Mouse (Mus musculus): Measurements from ENCODE around the gene Bpifa1. TPM values are rescaled to one million over a fixed set of nuclear protein-coding genes. Genes with fewer than 3 reads are reported as not detected.
A peak's percentile ranks its signal among the peaks of the same experiment; 100 is the strongest.

Bpifa1 gene
- total and polyA plus RNA-seq, 2 experiments from 2014 or later: 0.86 TPM; not detected in 1

GRCm38 (mm10) chr2:154185319-154185718 is 42.6 kb downstream of the Bpifa1 start:
- no peak for DNase-seq (ENCODE audit: low spot score)
- ATAC-seq: no peak
- H3K36me3 ChIP-seq (ENCODE audit: insufficient read depth, low read length): no peaks in the 10 kb centered on the region
- H3K4me2 ChIP-seq (ENCODE audit: low read depth, low read length): no peak overlapping the region
- H3K9ac ChIP-seq (replicated peaks; ENCODE audit: low read length): no peak overlapping the region
- 87% methylated on average over 6 of the region's 6 CpGs for WGBS
- H3K27me3 ChIP-seq (ENCODE audit: insufficient read depth, low read length): no peaks in the 10 kb centered on the region
- TF ChIP-seq CTCF (IDR thresholded peaks at IDR 0.05; ENCODE audit: low read depth): no peak
- no peak overlapping the region for H3K4me3 ChIP-seq (ENCODE audit: low read length)
- H3K9me3 ChIP-seq (ENCODE audit: low read length): no peaks in the 10 kb centered on the region
- H3K4me1 ChIP-seq (ENCODE audit: insufficient read depth, low read length): no peaks in the 10 kb centered on the region
- H3K27ac ChIP-seq: no peak overlapping the region; the same call in 1 of the 2 replicates

GRCm38 (mm10) chr2:154185748-154186147 is 43.1 kb downstream of the Bpifa1 start:
- Histone ChIP-seq H3K9me3 (ENCODE audit: low read length) (no peaks in the 10 kb centered on the region), H3K4me1 (ENCODE audit: insufficient read depth, low read length) (no peaks in the 10 kb centered on the region), H3K27ac (no peak overlapping the region), H3K36me3 (ENCODE audit: insufficient read depth, low read length) (no peaks in the 10 kb centered on the region), H3K4me2 (ENCODE audit: low read depth, low read length) (no peak overlapping the region), H3K27me3 (ENCODE audit: insufficient read depth, low read length) (no peaks in the 10 kb centered on the region), H3K9ac (replicated peaks; ENCODE audit: low read length) (no peak overlapping the region), H3K4me3 (ENCODE audit: low read length) (no peak overlapping the region)
- ATAC-seq (no peak), DNase-seq (ENCODE audit: low spot score) (no peak)
- 91% methylated on average over 3 of the region's 3 CpGs for WGBS
- TF ChIP-seq CTCF (IDR thresholded peaks at IDR 0.05; ENCODE audit: low read depth): no peak

- no peaks in the 10 kb centered on the region for H3K27me3 ChIP-seq (ENCODE audit: insufficient read depth, low read length)
- ATAC-seq (no peak), DNase-seq (ENCODE audit: low spot score) (peak; percentile 27)
- H3K4me3 ChIP-seq (ENCODE audit: low read length): no peak overlapping the region
- WGBS: 47% methylated on average over 5 of the region's 5 CpGs
- peak; percentile 51 for TF ChIP-seq CTCF (IDR thresholded peaks at IDR 0.05; ENCODE audit: low read depth)
- H3K4me1 ChIP-seq (ENCODE audit: insufficient read depth, low read length): no peaks in the 10 kb centered on the region
- no peak overlapping the region for H3K9ac ChIP-seq (replicated peaks; ENCODE audit: low read length)
- H3K27ac ChIP-seq: no peak overlapping the region
- H3K36me3 ChIP-seq (ENCODE audit: insufficient read depth, low read length): no peaks in the 10 kb centered on the region
- H3K4me2 ChIP-seq (ENCODE audit: low read depth, low read length): no peak overlapping the region
- H3K9me3 ChIP-seq (ENCODE audit: low read length): no peaks in the 10 kb centered on the region
These were observed 44.8 kb downstream of the Bpifa1 start for GRCm38 (mm10) chr2:154187468-154187867.

DNA sequence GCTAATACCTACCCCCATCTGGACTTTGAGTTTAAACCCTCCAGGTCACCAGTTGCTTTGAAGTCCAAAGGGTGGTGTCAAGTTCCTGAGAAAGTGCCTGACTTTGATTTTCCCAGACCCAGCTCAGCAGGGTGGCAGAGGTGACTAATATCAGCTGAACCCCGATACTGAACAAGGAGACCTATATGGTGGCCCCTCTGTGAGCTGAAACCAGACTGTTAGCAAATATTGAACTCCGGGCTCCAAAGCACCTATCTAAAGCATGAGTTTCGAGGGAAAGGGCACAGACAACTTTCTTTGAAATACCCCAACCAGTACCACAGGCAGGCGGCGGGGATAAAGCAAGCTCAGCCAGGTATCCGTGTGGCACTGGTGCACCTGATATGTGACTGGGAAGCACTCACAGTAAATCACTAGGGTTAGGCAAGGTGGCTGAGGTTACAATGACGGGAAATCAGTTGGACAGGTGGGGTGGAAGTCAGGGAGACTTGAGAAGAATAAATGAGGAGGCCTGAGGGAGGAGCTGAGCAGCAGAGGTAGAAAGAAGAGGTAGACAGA is 47.3 kb downstream of the Bpifa1 start:
- H3K9ac ChIP-seq (replicated peaks; ENCODE audit: low read length): no peak overlapping the region
- TF ChIP-seq CTCF (IDR thresholded peaks at IDR 0.05; ENCODE audit: low read depth): no peak
- H3K4me3 ChIP-seq (ENCODE audit: low read length): no peak overlapping the region
- H3K4me1 ChIP-seq (ENCODE audit: insufficient read depth, low read length): no peaks in the 10 kb centered on the region
- H3K9me3 ChIP-seq (ENCODE audit: low read length): no peaks in the 10 kb centered on the region
- 90% methylated on average over 7 of the region's 7 CpGs for WGBS
- H3K27ac ChIP-seq: no peak overlapping the region
- H3K36me3 ChIP-seq (ENCODE audit: insufficient read depth, low read length): no peaks in the 10 kb centered on the region
- no peak overlapping the region for H3K4me2 ChIP-seq (ENCODE audit: low read depth, low read length)
- no peaks in the 10 kb centered on the region for H3K27me3 ChIP-seq (ENCODE audit: insufficient read depth, low read length)
- ATAC-seq (no peak), DNase-seq (ENCODE audit: low spot score) (no peak)

DNA sequence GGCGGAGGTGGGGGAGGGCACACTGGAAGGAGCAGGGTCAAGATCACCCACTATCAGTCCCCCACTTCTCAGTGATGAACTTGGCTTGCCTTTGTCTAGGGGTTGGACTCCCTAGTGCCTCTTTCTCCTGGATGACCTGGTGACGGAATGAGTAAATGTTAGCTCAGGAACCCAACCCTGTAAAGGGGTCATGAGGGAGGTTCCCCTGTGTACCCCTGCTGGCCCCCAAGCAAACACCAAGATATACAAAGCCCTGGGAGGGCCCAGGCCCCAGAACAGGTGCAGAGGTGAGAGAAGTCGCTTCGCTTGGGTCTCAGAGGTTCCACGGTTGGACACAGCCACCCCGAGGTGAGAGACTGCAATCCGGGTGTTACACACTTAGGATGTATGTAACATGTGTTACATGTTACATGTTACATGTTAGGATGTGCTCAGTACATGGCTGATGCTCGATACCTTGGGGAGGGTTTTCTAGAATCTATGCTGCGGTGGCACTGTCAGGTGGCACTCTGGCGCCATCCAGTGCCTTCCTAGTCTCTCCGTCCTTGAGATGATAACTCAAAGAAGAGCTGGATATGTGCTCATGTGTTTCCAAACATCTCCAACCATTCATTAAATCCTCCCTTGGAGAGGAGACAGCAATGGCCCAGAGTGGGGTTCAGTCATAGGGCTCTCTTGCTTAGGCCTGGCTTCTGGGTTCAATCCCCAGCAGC is 48.0 kb downstream of the Bpifa1 start, which contains the start of gene Bpifb1:
Gene Bpifb1, plus strand, starts transcription at position 273 of the 713 bp plus-strand sequence.
- TF ChIP-seq CTCF (IDR thresholded peaks at IDR 0.05; ENCODE audit: low read depth): peak; percentile 64
- H3K36me3 ChIP-seq (ENCODE audit: insufficient read depth, low read length): no peaks in the 10 kb centered on the region
- H3K4me1 ChIP-seq (ENCODE audit: insufficient read depth, low read length): no peaks in the 10 kb centered on the region
- 85% methylated on average over 11 of the region's 11 CpGs for WGBS
- H3K9me3 ChIP-seq (ENCODE audit: low read length): no peaks in the 10 kb centered on the region
- ATAC-seq (no peak), DNase-seq (ENCODE audit: low spot score) (peak; percentile 51)
- no peak within 1 kb of the TSS for H3K4me3 ChIP-seq (ENCODE audit: low read length)
- no peak within 1 kb of the TSS for H3K4me2 ChIP-seq (ENCODE audit: low read depth, low read length)
- H3K27ac ChIP-seq: no peak within 1 kb of the TSS
- H3K9ac ChIP-seq (replicated peaks; ENCODE audit: low read length): no peak within 1 kb of the TSS
- no peaks in the 10 kb centered on the region for H3K27me3 ChIP-seq (ENCODE audit: insufficient read depth, low read length)

DNA sequence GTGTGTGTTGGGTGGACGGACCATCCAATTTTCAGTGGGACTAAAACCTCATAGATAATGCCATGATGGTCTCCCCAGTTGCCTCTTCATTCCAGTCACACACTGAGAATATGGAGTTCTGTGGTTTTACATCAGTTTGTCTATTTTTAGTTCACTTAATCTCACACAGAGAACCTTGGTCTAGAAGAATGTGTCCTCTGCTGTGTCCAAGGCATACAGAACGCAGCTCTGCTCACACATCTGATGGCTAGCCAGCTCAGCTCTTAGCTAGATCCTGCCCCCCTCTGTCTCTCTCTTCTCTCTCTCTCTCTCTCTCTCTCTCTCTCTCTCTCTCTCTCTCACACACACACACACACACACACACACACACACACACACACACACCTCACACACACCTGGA is 49.5 kb downstream of the Bpifa1 start:
- H3K36me3 ChIP-seq (ENCODE audit: insufficient read depth, low read length): no peaks in the 10 kb centered on the region
- no peaks in the 10 kb centered on the region for H3K9me3 ChIP-seq (ENCODE audit: low read length)
- H3K4me1 ChIP-seq (ENCODE audit: insufficient read depth, low read length): no peaks in the 10 kb centered on the region
- 78% methylated on average over 2 of the region's 2 CpGs for WGBS
- ATAC-seq (no peak), DNase-seq (ENCODE audit: low spot score) (no peak)
- H3K27me3 ChIP-seq (ENCODE audit: insufficient read depth, low read length): no peaks in the 10 kb centered on the region
- no peak overlapping the region for H3K4me2 ChIP-seq (ENCODE audit: low read depth, low read length)
- H3K27ac ChIP-seq: no peak overlapping the region
- TF ChIP-seq CTCF (IDR thresholded peaks at IDR 0.05; ENCODE audit: low read depth): no peak
- H3K4me3 ChIP-seq (ENCODE audit: low read length): no peak overlapping the region
- no peak overlapping the region for H3K9ac ChIP-seq (replicated peaks; ENCODE audit: low read length)

DNA sequence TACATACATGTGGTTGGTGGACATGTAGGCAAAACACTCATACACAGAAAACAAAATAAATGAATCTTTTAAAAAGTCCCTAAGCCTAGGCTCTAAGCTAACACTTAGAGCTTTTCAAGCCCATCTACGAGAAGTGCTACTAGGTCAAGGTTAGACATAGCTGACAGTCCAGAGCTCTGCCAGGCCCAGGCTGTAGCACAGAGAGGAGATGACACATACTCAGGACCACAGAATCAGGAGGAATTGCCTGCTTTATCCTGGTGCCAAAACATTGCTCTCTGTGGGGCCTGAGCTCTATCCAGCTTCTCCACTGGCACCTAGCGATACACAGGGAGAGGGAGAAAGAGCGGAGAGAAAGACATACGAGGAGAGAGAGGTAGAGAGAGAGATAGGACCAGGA is 50.4 kb downstream of the Bpifa1 start:
- 94% methylated on average over 4 of the region's 4 CpGs for WGBS
- DNase-seq (ENCODE audit: low spot score) (no peak), ATAC-seq (no peak)
- H3K27me3 ChIP-seq (ENCODE audit: insufficient read depth, low read length): no peaks in the 10 kb centered on the region
- TF ChIP-seq CTCF (IDR thresholded peaks at IDR 0.05; ENCODE audit: low read depth): no peak
- no peak overlapping the region for H3K4me2 ChIP-seq (ENCODE audit: low read depth, low read length)
- no peak overlapping the region for H3K4me3 ChIP-seq (ENCODE audit: low read length)
- no peaks in the 10 kb centered on the region for H3K9me3 ChIP-seq (ENCODE audit: low read length)
- H3K4me1 ChIP-seq (ENCODE audit: insufficient read depth, low read length): no peaks in the 10 kb centered on the region
- no peak overlapping the region for H3K9ac ChIP-seq (replicated peaks; ENCODE audit: low read length)
- no peak overlapping the region for H3K27ac ChIP-seq
- H3K36me3 ChIP-seq (ENCODE audit: insufficient read depth, low read length): no peaks in the 10 kb centered on the region

All from hindbrain, postnatal 0 days (tissue).